Mouse (Mus musculus): ENCODE measurements at regions not wholly inside any gene's neighbourhood (a gene's known extent, or its start where the extent isn't known, plus 50 kb on each side); places are given as distances from the start of the nearest gene placed in this dataset.

DNA sequence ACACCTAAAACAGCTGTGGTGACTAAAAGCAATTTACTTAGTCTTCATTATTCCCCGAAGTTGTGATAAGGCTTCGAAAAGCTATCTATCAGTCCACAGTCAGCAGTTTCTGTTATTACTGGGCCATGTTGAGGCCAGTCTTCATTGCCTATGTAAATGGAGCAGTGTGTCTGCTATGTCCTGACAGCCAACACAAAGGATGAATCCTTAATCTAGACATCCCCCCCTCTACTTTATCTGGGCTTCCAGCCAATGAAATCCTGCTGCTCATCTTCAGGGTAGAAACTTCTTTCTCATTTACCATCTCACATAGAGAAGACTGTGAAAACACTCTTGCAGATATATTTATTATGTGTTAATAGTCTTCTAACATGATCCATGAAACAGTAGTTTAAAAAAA, 1817.9 kb upstream of the Tmeff2 start:
- no peak for DNase-seq

DNA sequence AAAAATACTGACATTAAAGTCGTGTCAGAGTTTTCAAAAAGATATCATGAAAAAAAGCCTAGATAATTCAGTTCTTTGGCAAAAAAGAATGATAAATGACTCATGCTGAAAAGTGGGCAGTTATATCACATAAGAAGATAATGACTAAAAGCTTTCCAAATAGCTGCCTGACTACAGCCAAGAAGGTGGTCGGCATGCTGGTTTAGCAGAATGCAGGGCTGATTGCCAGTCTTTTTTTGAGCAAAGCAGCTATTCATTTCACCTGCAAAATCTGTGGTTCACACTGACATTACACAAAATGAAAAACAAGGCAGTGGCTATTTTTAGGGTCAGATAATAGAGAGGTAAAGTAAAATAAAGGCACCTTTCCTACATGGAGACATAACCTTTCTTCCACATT, 1800.9 kb upstream of the Tmeff2 start:
- peak; percentile 55 to 71 for DNase-seq

DNA sequence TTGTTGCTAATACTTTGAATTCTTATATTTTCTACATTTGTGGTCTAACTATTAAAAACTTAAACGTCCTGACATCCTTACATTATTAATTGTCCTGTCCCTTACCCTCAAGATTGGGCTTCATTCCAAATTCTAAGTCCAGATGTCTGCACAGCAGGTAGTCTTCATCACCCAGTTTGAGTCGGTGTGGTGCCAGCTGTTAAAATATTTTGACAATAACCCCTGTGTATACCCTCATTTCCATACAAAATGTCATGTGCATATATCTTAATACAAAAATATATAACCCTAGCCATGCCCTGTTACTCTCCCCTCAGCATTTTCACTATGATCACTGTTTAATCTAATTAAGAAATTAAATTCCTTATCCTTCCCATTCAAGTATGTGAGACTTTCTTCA, 1791.4 kb upstream of the Tmeff2 start:
- peak; percentile 6 to 37 for DNase-seq

DNA sequence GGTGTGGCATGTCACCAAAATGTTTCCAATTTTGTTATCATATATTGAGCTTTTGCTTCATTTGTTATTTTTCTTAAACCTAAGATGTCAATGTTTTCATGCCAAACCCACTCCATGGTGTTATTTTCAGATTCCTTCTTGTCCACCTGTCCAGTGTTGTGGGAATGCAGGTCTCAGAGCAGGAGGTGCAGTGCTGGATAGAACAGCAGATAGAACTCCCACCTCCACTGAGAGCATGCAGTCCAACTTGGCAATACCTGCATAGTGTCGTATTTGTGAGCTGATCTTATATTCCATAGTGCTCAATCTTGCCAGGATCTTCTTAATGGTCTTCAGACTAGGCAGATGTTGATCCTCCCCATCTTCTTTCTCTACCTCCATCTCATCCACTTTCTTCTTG, 1790.9 kb upstream of the Tmeff2 start:
- peak; percentile 5 to 9 for DNase-seq

Measured in cerebellum, postnatal 36 days (tissue).